Mouse (Mus musculus) stomach, postnatal 0 days (tissue): Measurements from ENCODE around the gene Krtap4-6. TPM values are rescaled to one million over a fixed set of nuclear protein-coding genes. Genes with fewer than 3 reads are reported as not detected.

ENCODE experiments used
- ATAC-seq: fragments of 200-750 bp; cut with Nextera tagmentation; 2 replicates; pipeline ENCODE4 v1.8.0; 2017; ENCODE audit not compliant: low FRiP score, low TSS enrichment
- DNase-seq: peaks from one replicate; pipeline ENCODE4 v3.0.0-alpha.2; 2016; ENCODE audit warnings: low spot score
- H3K27ac ChIP-seq: fragments of 300-500 bp; sonication (generic); replicated peaks from 2 replicates; pipeline ENCODE4 v1.5.1; 2014; ENCODE audit warnings: mild to moderate bottlenecking, control low read depth
- H3K27me3 ChIP-seq: fragments of 300-500 bp; sonication (generic); 2 replicates; pipeline ENCODE4 v1.6.1; 2014; ENCODE audit warnings: low read length; ENCODE audit not compliant: control insufficient read depth, insufficient read depth
- H3K36me3 ChIP-seq: fragments of 300-500 bp; sonication (generic); 2 replicates; pipeline ENCODE4 v1.6.1; 2014; ENCODE audit warnings: low read length, mixed read lengths; ENCODE audit not compliant: control insufficient read depth, insufficient read depth
- H3K4me1 ChIP-seq: fragments of 300-500 bp; sonication (generic); replicated peaks from 2 replicates; pipeline ENCODE4 v1.6.1; 2014; ENCODE audit warnings: antibody characterized with exemption; ENCODE audit not compliant: control insufficient read depth, insufficient read depth
- H3K4me2 ChIP-seq: fragments of 300-500 bp; sonication (generic); replicated peaks from 2 replicates; pipeline ENCODE4 v1.6.1; 2014; ENCODE audit warnings: low read depth, mild to moderate bottlenecking, control low read depth, moderate library complexity
- H3K4me3 ChIP-seq: fragments of 300-500 bp; sonication (generic); 2 replicates; pipeline ENCODE4 v1.5.1; 2014; ENCODE audit warnings: low read depth, low read length, control low read depth
- H3K9ac ChIP-seq: fragments of 300-500 bp; sonication (generic); 2 replicates; pipeline ENCODE4 v1.6.1; 2014; ENCODE audit warnings: mild to moderate bottlenecking, low read length, control low read depth, mixed read lengths
- H3K9me3 ChIP-seq: fragments of 300-500 bp; sonication (generic); 2 replicates; pipeline ENCODE4 v1.6.1; 2016; ENCODE audit warnings: low read length; ENCODE audit not compliant: control insufficient read depth
- CTCF ChIP-seq: IDR thresholded peaks from 2 replicates; pipeline ENCODE4 v1.5.1; 2016; ENCODE audit warnings: antibody characterized with exemption, low read depth, mild to moderate bottlenecking, moderate library complexity
- EP300 ChIP-seq: optimal IDR thresholded peaks from 2 replicates; pipeline ENCODE3; 2016; ENCODE audit warnings: antibody characterized with exemption
- WGBS: fragments of 180-500 bp; shearing (Covaris S2); extraction: QIAGEN DNeasy Blood & Tissue Kit; methylation state at CpG from one replicate; pipeline ENCODE4 v1.1.7; 2014; 5-methylcytosine and 5-hydroxymethylcytosine counted together
- polyA plus RNA-seq: library from polyadenylated mRNA; unstranded; fragments of >200 nt; fragmentation: Nextera tagmentation; extraction: Ambion mirVana; gene quantifications from 2 replicates; pipeline ENCODE4 v1.2.1, GENCODE M21; 2015

Krtap4-6 gene
- polyA plus RNA-seq, 1 experiment from 2014 or later, result not detected

DNA sequence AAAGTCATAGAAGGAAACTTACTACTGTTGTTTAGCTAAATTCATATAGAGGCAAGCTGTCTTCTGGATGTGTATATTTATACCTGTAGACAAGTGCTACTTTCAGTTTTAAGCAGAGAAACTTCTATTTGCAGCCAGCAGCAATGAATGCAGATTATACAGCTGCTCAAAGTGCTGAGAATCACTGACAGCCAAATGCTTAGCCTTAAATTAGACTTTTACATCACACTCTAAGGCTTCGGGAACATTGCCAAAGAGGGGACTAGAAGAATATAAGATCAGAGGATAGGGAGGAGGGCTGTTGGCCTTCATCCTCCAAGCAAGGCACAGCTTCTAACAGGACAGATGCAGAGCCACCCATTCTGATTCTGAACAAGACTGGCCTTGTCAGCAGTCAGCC, 28.7 kb downstream of the Krtap4-6 start:
- H3K9ac ChIP-seq, result no peak overlapping the region
- ATAC-seq (no peak), DNase-seq (no peak)
- H3K4me2 ChIP-seq, result no peak overlapping the region
- H3K36me3 ChIP-seq, result no peaks in the 10 kb centered on the region
- H3K27ac ChIP-seq, result no peak overlapping the region
- H3K4me3 ChIP-seq, result no peak overlapping the region
- no peaks in the 10 kb centered on the region for H3K9me3 ChIP-seq
- H3K4me1 ChIP-seq, result no peaks in the 10 kb centered on the region
- TF ChIP-seq CTCF, result no peak
- TF ChIP-seq EP300, result no peak
- H3K27me3 ChIP-seq, result no peaks in the 10 kb centered on the region
- WGBS, result 56% methylated on average over 1 of the region's 1 CpGs

DNA sequence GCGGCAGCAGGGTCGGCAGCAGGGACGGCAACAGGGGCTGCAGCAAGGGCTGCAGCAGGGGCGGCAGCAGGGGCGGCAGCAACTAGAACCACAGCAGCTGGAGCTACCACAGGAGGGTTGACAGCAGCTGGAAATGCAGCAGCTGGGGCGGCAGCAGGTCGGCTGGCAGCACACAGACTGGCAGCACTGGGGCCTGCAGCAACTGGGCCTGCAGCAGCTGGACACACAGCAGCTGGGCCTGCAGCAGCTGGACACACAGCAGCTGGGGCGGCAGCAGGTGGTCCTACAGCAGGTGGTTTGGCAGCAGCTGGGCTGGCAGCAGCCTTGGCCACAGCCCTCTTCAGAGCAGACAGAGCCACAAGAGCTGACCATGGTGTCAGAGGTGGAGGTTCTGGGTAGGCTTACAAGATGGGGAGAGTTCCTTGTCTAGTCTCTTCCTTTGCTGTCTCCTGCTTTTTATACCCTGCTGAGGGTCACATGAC, 31.1 kb downstream of the Krtap4-6 start, which contains the start of gene Krtap4-2:
Gene Krtap4-2 (minus strand): TSS at position 432 of the 482 bp plus-strand sequence.
- Histone ChIP-seq H3K4me1 (no peaks in the 10 kb centered on the region), H3K36me3 (no peaks in the 10 kb centered on the region), H3K4me3 (no peak within 1 kb of the TSS), H3K27ac (no peak within 1 kb of the TSS), H3K4me2 (no peak within 1 kb of the TSS), H3K27me3 (no peaks in the 10 kb centered on the region), H3K9me3 (no peaks in the 10 kb centered on the region), H3K9ac (no peak within 1 kb of the TSS)
- ATAC-seq, result no peak
- TF ChIP-seq CTCF (no peak), EP300 (no peak)
- DNase-seq, result no peak
- 42% methylated on average over 8 of the region's 8 CpGs for WGBS

GRCm38 (mm10) chr11:99633293-99633692, 32.5 kb downstream of the Krtap4-6 start:
- no peaks in the 10 kb centered on the region for H3K27me3 ChIP-seq
- H3K36me3 ChIP-seq, result no peaks in the 10 kb centered on the region
- H3K9me3 ChIP-seq, result no peaks in the 10 kb centered on the region
- H3K4me2 ChIP-seq, result no peak overlapping the region
- ATAC-seq (no peak), DNase-seq (no peak)
- TF ChIP-seq EP300, result no peak
- no peak for TF ChIP-seq CTCF
- no peak overlapping the region for H3K9ac ChIP-seq
- no peak overlapping the region for H3K27ac ChIP-seq
- H3K4me3 ChIP-seq, result no peak overlapping the region
- WGBS, result 76% methylated on average over 2 of the region's 2 CpGs
- H3K4me1 ChIP-seq, result no peaks in the 10 kb centered on the region

DNA sequence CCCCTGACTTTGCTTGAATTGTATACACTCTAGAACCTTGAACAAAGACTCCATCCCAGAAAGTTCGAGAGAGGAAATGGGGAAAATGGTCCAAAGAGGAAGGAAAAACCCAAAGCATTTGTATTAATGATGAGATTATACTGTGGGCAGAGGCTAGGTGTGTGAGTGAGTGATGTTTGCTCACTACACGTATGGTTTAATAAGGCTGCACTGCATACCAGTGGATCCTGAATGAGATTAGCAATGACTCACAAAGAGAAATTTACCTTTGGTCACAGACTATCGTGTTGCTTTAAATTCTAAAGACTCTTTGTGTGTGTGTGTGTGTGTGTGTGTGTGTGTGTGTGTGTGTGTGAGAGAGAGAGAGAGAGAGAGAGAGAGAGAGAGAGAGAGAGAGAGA, 34.9 kb downstream of the Krtap4-6 start:
- Histone ChIP-seq H3K4me1 (no peaks in the 10 kb centered on the region), H3K27ac (no peak overlapping the region), H3K9me3 (no peaks in the 10 kb centered on the region), H3K4me3 (no peak overlapping the region), H3K27me3 (no peaks in the 10 kb centered on the region), H3K9ac (no peak overlapping the region), H3K36me3 (no peaks in the 10 kb centered on the region), H3K4me2 (no peak overlapping the region)
- peak; percentile 77 for ATAC-seq
- 28% methylated on average over 3 of the region's 3 CpGs for WGBS
- no peak for TF ChIP-seq CTCF
- no peak for TF ChIP-seq EP300
- DNase-seq, result no peak

DNA sequence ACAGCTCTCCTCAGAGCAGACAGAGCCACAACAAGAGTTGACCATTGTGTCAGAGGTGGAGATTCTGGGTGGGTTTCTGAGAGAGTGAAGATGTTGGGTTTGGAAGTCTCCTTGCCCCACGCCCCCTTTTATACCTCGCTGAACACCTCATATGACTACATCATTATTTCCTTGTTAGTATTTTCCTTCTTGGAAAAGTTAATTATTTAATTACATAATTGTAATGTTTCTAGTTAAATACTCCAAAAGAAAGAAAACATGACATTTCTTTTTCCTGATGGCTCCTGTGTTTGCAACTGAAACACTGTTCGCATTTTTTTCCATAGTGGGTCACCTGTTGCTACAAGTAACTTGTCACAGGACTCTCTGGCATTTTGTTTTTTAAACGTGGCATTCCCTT, 37.6 kb downstream of the Krtap4-6 start, which contains the start of gene Krtap4-1:
Gene Krtap4-1 (minus strand): TSS at position 101 of the 400 bp plus-strand sequence.
- Histone ChIP-seq H3K9ac (no peak within 1 kb of the TSS), H3K36me3 (no peaks in the 10 kb centered on the region), H3K9me3 (no peaks in the 10 kb centered on the region), H3K4me2 (no peak within 1 kb of the TSS), H3K4me3 (no peak within 1 kb of the TSS), H3K27me3 (no peaks in the 10 kb centered on the region), H3K27ac (no peak within 1 kb of the TSS), H3K4me1 (no peaks in the 10 kb centered on the region)
- DNase-seq, result no peak
- no peak for TF ChIP-seq CTCF
- TF ChIP-seq EP300, result no peak
- no peak for ATAC-seq
- WGBS, result 73% methylated on average over 4 of the region's 4 CpGs

DNA sequence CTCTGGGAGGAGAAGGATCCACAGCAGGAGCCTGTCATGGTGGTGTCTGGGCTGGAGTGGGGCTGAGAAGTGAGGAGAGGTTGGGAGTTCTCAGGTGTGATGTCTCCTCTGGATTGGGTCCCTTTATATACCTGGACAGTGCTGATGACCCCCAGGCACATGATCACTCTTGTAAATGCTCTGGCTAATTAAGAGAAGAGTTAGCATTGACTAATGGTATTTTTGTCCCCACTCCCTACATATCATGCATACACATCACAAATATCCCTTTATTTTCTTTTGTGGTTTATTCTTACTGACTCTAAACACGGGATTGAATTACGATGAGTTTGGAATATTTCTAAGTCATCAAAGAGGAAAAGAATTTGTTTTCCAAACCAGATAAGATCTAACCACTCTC, 45.4 kb downstream of the Krtap4-6 start, which contains the start of gene Gm11562:
Gene Gm11562 (minus strand): TSS at position 101 of the 400 bp plus-strand sequence.
- Histone ChIP-seq H3K27ac (no peak within 1 kb of the TSS), H3K9me3 (no peaks in the 10 kb centered on the region), H3K4me2 (no peak within 1 kb of the TSS), H3K27me3 (no peaks in the 10 kb centered on the region), H3K4me1 (no peaks in the 10 kb centered on the region), H3K36me3 (no peaks in the 10 kb centered on the region), H3K4me3 (no peak within 1 kb of the TSS), H3K9ac (no peak within 1 kb of the TSS)
- ATAC-seq (no peak), DNase-seq (no peak)
- 64% methylated on average over 2 of the region's 2 CpGs for WGBS
- no peak for TF ChIP-seq EP300
- no peak for TF ChIP-seq CTCF

Other genes starting within 250 kb of the Krtap4-6 start
- 0.16 and 0.21 TPM in 2 replicates for gene Krt12, start 243.7 kb downstream of the Krtap4-6 start, polyA plus RNA-seq
- gene Krt20, start 227.8 kb downstream of the Krtap4-6 start, polyA plus RNA-seq, result 110 and 119 TPM in 2 replicates
- 204 and 221 TPM in 2 replicates for gene Krt23, start 172.8 kb downstream of the Krtap4-6 start, polyA plus RNA-seq
- gene Krt39, start 144.6 kb downstream of the Krtap4-6 start, polyA plus RNA-seq, result 0.07 TPM in 1 of 2 replicates, not detected in the other
- not detected in 2 replicates for gene Krt40, start 122.8 kb downstream of the Krtap4-6 start, polyA plus RNA-seq
- gene Krtap3-3, start 115.1 kb downstream of the Krtap4-6 start, polyA plus RNA-seq, result not detected in 2 replicates
- gene Krtap3-2, start 109.1 kb downstream of the Krtap4-6 start, polyA plus RNA-seq, result 0.19 and 0.34 TPM in 2 replicates
- not detected in 2 replicates for gene Gm11939, start 106.5 kb downstream of the Krtap4-6 start, polyA plus RNA-seq
- not detected in 2 replicates for gene Krtap3-1, start 99.3 kb downstream of the Krtap4-6 start, polyA plus RNA-seq
- not detected in 2 replicates for gene Krtap1-5, start 84.9 kb downstream of the Krtap4-6 start, polyA plus RNA-seq
- not detected in 2 replicates for gene Krtap1-4, start 82.3 kb downstream of the Krtap4-6 start, polyA plus RNA-seq
- not detected in 2 replicates for gene Krtap1-3, start 74.6 kb downstream of the Krtap4-6 start, polyA plus RNA-seq
- gene Krtap9-3, start 67.9 kb downstream of the Krtap4-6 start, polyA plus RNA-seq, result not detected in 2 replicates
- gene Gm11938, start 62.7 kb downstream of the Krtap4-6 start, polyA plus RNA-seq, result not detected in 2 replicates
- gene Gm11937, start 55.8 kb downstream of the Krtap4-6 start, polyA plus RNA-seq, result not detected in 2 replicates
- not detected in 2 replicates for gene Krtap2-4, start 51.1 kb downstream of the Krtap4-6 start, polyA plus RNA-seq
- gene Gm11562, start 45.5 kb downstream of the Krtap4-6 start, polyA plus RNA-seq, result not detected in 2 replicates
- not detected in 2 replicates for gene Krtap4-1, start 37.7 kb downstream of the Krtap4-6 start, polyA plus RNA-seq
- not detected in 2 replicates for gene Krtap4-2, start 30.9 kb downstream of the Krtap4-6 start, polyA plus RNA-seq
- gene Krtap4-7, start 21.9 kb downstream of the Krtap4-6 start, polyA plus RNA-seq, result not detected in 2 replicates
- not detected in 2 replicates for gene Gm11555, start 15.7 kb downstream of the Krtap4-6 start, polyA plus RNA-seq
- gene Gm11563, start 7.0 kb downstream of the Krtap4-6 start, polyA plus RNA-seq, result not detected in 2 replicates
- gene Gm14190, start 24.8 kb upstream of the Krtap4-6 start, polyA plus RNA-seq, result not detected in 2 replicates
- gene Gm14180, start 68.3 kb upstream of the Krtap4-6 start, polyA plus RNA-seq, result not detected in 2 replicates
- gene Gm11595, start 107.0 kb upstream of the Krtap4-6 start, polyA plus RNA-seq, result not detected in 2 replicates
- not detected in 2 replicates for gene Krtap4-8, start 114.7 kb upstream of the Krtap4-6 start, polyA plus RNA-seq
- not detected in 2 replicates for gene Krtap4-9, start 119.2 kb upstream of the Krtap4-6 start, polyA plus RNA-seq
- gene Gm11596, start 127.5 kb upstream of the Krtap4-6 start, polyA plus RNA-seq, result not detected in 2 replicates
- not detected in 2 replicates for gene Gm11569, start 133.0 kb upstream of the Krtap4-6 start, polyA plus RNA-seq
- gene Gm11554, start 138.5 kb upstream of the Krtap4-6 start, polyA plus RNA-seq, result not detected in 2 replicates
- gene Krtap4-13, start 143.9 kb upstream of the Krtap4-6 start, polyA plus RNA-seq, result not detected in 2 replicates
- gene Gm11564, start 149.7 kb upstream of the Krtap4-6 start, polyA plus RNA-seq, result not detected in 2 replicates
- gene 2300003K06Rik, start 172.1 kb upstream of the Krtap4-6 start, polyA plus RNA-seq, result not detected in 2 replicates
- not detected in 2 replicates for gene Krtap4-16, start 185.6 kb upstream of the Krtap4-6 start, polyA plus RNA-seq
- not detected in 2 replicates for gene Gm11568, start 192.0 kb upstream of the Krtap4-6 start, polyA plus RNA-seq
- gene Gm11559, start 198.5 kb upstream of the Krtap4-6 start, polyA plus RNA-seq, result not detected in 2 replicates
- gene Krtap9-1, start 207.4 kb upstream of the Krtap4-6 start, polyA plus RNA-seq, result not detected in 2 replicates
- gene Gm11567, start 213.2 kb upstream of the Krtap4-6 start, polyA plus RNA-seq, result not detected in 2 replicates
- not detected in 2 replicates for gene Krtap31-1, start 242.0 kb upstream of the Krtap4-6 start, polyA plus RNA-seq
- not detected in 2 replicates for gene Gm11565, start 248.8 kb upstream of the Krtap4-6 start, polyA plus RNA-seq